Mouse (Mus musculus): Measurements from ENCODE around the gene 1300017J02Rik. TPM values are rescaled to one million over a fixed set of nuclear protein-coding genes. Genes with fewer than 3 reads are reported as not detected.

The 1300017J02Rik gene
- polyA plus RNA-seq, 1 experiment from 2014 or later = 3.6 TPM

Other genes with a start within 250 kb of the 1300017J02Rik start
- 8.3 and 9.1 TPM in 2 replicates for gene Rab6b, start 193.3 kb downstream of the 1300017J02Rik start, polyA plus RNA-seq (2016; fragmentation: Nextera tagmentation; extraction: Ambion mirVana)
- 62.1 and 66.9 TPM in 2 replicates for gene Srprb, start 102.9 kb downstream of the 1300017J02Rik start, polyA plus RNA-seq (2016; fragmentation: Nextera tagmentation; extraction: Ambion mirVana)
- gene Gm20425, start 74.8 kb downstream of the 1300017J02Rik start, polyA plus RNA-seq (2016; fragmentation: Nextera tagmentation; extraction: Ambion mirVana) = not detected in 2 replicates
- 11.9 and 14.2 TPM in 2 replicates for gene Trf, start 74.6 kb downstream of the 1300017J02Rik start, polyA plus RNA-seq (2016; fragmentation: Nextera tagmentation; extraction: Ambion mirVana)
- gene Topbp1, start 133 bp upstream of the 1300017J02Rik start, polyA plus RNA-seq (2016; fragmentation: Nextera tagmentation; extraction: Ambion mirVana) = 96.0 and 106 TPM in 2 replicates
- 188 and 213 TPM in 2 replicates for gene Cdv3, start 60.8 kb upstream of the 1300017J02Rik start, polyA plus RNA-seq (2016; fragmentation: Nextera tagmentation; extraction: Ambion mirVana)
- 0.59 and 0.79 TPM in 2 replicates for gene Bfsp2, start 175.3 kb upstream of the 1300017J02Rik start, polyA plus RNA-seq (2016; fragmentation: Nextera tagmentation; extraction: Ambion mirVana)

Data from forebrain, embryonic 10.5 days (tissue).